Mouse (Mus musculus): ENCODE measurements around the gene Wnt7b. TPM values are rescaled to one million over a fixed set of nuclear protein-coding genes. Genes with fewer than 3 reads are reported as not detected.

Gene Wnt7b
- not detected in 2 replicates for polyA plus RNA-seq (2011; ENCODE audit: insufficient read depth, insufficient read length, low replicate concordance, missing spikeins)

GRCm38 (mm10) chr15:85582356-85582910, at the start of gene Wnt7b:
Wnt7b (minus strand) TSS chr15:85582473.
- TF ChIP-seq POLR2A (IDR thresholded peaks at IDR 0.05; ENCODE audit: borderline replicate concordance, control insufficient read depth, low read depth, low read length): no peak
- Histone ChIP-seq H3K4me3 (replicated peaks; ENCODE audit: control insufficient read depth, low read depth, low read length) (no peak within 1 kb of the TSS), H3K4me1 (ENCODE audit: control insufficient read depth, insufficient read depth, low read length) (no peaks in the 10 kb centered on the region), H3K27ac (ENCODE audit: control insufficient read depth, insufficient read depth, low read depth, low read length, poor library complexity) (no peak within 1 kb of the TSS; the same call in 1 of the 2 replicates)
- 10% methylated on average over 19 of the region's 19 CpGs for WGBS

DNA sequence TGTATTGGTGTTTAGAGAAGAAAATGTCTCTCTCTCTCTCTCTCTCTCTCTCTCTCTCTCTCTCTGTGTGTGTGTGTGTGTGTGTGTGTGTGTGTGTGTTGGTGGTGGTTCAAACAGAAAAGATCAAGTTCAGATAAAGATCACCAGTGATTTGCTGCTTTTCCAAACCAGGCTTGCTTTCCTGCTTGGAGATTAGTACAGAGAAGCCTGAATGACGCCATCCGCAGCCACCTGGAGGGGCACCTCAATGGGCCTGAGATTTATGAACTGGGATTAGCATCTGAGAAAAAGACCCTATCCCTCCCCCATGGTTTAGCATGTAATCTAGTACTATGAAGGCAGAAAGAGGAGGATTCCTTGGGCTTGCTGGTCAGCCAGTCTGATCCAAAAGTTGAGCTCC, 49.3 kb upstream of the Wnt7b start:
- Histone ChIP-seq H3K27ac (ENCODE audit: control insufficient read depth, insufficient read depth, low read depth, low read length, poor library complexity) (no peak overlapping the region), H3K4me3 (replicated peaks; ENCODE audit: control insufficient read depth, low read depth, low read length) (no peak overlapping the region), H3K4me1 (ENCODE audit: control insufficient read depth, insufficient read depth, low read length) (peaks cover 2% of the 10 kb centered on the region; the same call in 1 of the 2 replicates)
- no peak for TF ChIP-seq CTCF (IDR thresholded peaks at IDR 0.05; ENCODE audit: control insufficient read depth, insufficient read depth, low read length)
- no peak for TF ChIP-seq POLR2A (IDR thresholded peaks at IDR 0.05; ENCODE audit: borderline replicate concordance, control insufficient read depth, low read depth, low read length)
- WGBS: 78% methylated on average over 2 of the region's 2 CpGs

- TF ChIP-seq CTCF (IDR thresholded peaks at IDR 0.05; ENCODE audit: control insufficient read depth, insufficient read depth, low read length): no peak
- no peak for TF ChIP-seq POLR2A (IDR thresholded peaks at IDR 0.05; ENCODE audit: borderline replicate concordance, control insufficient read depth, low read depth, low read length)
- WGBS: 66% methylated on average over 7 of the region's 7 CpGs
- Histone ChIP-seq H3K4me1 (ENCODE audit: control insufficient read depth, insufficient read depth, low read length) (peaks cover 2% of the 10 kb centered on the region; the same call in 1 of the 2 replicates), H3K27ac (ENCODE audit: control insufficient read depth, insufficient read depth, low read depth, low read length, poor library complexity) (no peak overlapping the region), H3K4me3 (replicated peaks; ENCODE audit: control insufficient read depth, low read depth, low read length) (no peak overlapping the region)
Measured at GRCm38 (mm10) chr15:85629924-85630545, 47.8 kb upstream of the Wnt7b start.

GRCm38 (mm10) chr15:85625666-85626279, 43.5 kb upstream of the Wnt7b start:
- 0 out of 2 replicates have a peak, but pooled peaks cover 2% of the 10 kb centered on the region for H3K4me1 ChIP-seq (ENCODE audit: control insufficient read depth, insufficient read depth, low read length)
- 6% methylated on average over 68 of the region's 68 CpGs for WGBS
- TF ChIP-seq CTCF (IDR thresholded peaks at IDR 0.05; ENCODE audit: control insufficient read depth, insufficient read depth, low read length) (no peak), POLR2A (IDR thresholded peaks at IDR 0.05; ENCODE audit: borderline replicate concordance, control insufficient read depth, low read depth, low read length) (no peak)
- H3K27ac ChIP-seq (ENCODE audit: control insufficient read depth, insufficient read depth, low read depth, low read length, poor library complexity): no peak overlapping the region; the same call in 1 of the 2 replicates
- H3K4me3 ChIP-seq (replicated peaks; ENCODE audit: control insufficient read depth, low read depth, low read length): no peak overlapping the region

DNA sequence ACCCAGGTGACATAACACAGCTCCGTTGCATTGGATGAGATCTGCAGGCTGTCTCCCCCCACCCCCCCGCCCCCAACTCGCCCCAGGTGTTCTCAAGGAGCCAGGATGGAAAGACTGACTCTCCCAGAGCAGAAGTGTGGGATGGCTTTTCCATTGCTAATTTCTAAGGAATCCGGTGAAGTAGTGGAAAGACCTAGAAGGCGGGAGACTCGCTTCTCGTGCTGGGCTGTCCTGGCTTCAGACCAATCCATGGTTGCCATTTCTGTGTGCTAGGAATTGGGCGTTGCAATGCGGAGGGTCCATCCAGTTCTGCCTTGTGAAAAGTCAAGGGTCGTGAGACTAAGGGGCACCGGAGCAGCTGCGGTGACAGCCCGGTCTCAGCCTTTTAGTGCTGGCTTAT, 39.9 kb upstream of the Wnt7b start:
- WGBS: 78% methylated on average over 13 of the region's 13 CpGs
- H3K4me3 ChIP-seq (replicated peaks; ENCODE audit: control insufficient read depth, low read depth, low read length): no peak overlapping the region
- H3K4me1 ChIP-seq (ENCODE audit: control insufficient read depth, insufficient read depth, low read length): no peaks in the 10 kb centered on the region
- TF ChIP-seq POLR2A (IDR thresholded peaks at IDR 0.05; ENCODE audit: borderline replicate concordance, control insufficient read depth, low read depth, low read length): no peak
- TF ChIP-seq CTCF (IDR thresholded peaks at IDR 0.05; ENCODE audit: control insufficient read depth, insufficient read depth, low read length): no peak
- no peak overlapping the region for H3K27ac ChIP-seq (ENCODE audit: control insufficient read depth, insufficient read depth, low read depth, low read length, poor library complexity)

DNA sequence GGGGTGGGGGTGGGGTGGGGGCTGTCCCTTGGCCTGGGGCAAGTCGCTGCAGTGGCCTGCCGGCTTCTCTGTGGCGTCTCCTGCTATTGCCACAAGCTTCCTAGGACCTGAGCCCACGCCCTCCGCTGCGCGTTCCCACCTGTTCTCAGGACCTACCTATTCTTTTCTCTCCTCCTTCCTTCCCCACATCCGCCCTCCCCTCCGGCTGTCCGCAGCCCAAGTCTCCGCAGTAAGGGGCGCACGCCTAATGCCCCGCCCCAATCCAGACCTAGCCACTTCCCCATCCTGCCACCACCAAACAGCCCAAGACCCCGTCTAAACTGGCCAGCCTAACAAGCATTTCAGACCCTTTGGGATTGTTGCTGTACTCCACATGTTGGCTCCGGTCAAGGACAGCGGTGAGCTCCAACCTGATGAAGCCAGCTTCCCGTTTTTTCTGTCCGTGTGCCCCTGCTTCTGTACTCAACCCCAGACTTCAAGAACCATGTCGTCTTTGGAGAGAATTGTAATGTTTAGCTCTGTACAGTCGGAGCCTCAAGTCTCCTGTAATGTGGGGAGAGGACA, 33.3 kb upstream of the Wnt7b start:
- 5% methylated on average over 21 of the region's 21 CpGs for WGBS
- Histone ChIP-seq H3K27ac (ENCODE audit: control insufficient read depth, insufficient read depth, low read depth, low read length, poor library complexity) (no peak overlapping the region), H3K4me1 (ENCODE audit: control insufficient read depth, insufficient read depth, low read length) (no peaks in the 10 kb centered on the region; the same call in 1 of the 2 replicates), H3K4me3 (replicated peaks; ENCODE audit: control insufficient read depth, low read depth, low read length) (no peak overlapping the region)
- TF ChIP-seq CTCF (IDR thresholded peaks at IDR 0.05; ENCODE audit: control insufficient read depth, insufficient read depth, low read length) (no peak), POLR2A (IDR thresholded peaks at IDR 0.05; ENCODE audit: borderline replicate concordance, control insufficient read depth, low read depth, low read length) (no peak)

DNA sequence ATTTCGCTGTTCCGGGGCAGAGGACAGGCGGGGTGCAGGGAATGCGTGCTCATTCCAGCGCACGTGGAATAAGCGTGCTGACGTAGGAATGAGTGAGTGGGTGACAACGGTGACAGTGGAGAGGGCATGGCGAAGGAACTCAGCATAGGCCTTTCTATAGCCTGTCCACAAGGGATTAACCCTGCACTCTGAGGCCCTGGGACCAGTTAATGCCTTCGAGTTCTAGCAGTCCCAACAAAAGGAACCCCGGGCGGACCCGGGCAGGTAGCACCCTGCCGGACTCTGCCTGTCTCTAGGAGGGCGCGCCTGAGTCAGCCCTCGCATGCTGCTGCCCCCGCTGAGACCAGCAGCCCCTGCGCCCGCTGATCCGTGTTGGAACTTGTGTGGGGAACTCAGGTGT, 32.8 kb upstream of the Wnt7b start:
- Histone ChIP-seq H3K4me1 (ENCODE audit: control insufficient read depth, insufficient read depth, low read length) (no peaks in the 10 kb centered on the region; the same call in 1 of the 2 replicates), H3K27ac (ENCODE audit: control insufficient read depth, insufficient read depth, low read depth, low read length, poor library complexity) (no peak overlapping the region), H3K4me3 (replicated peaks; ENCODE audit: control insufficient read depth, low read depth, low read length) (no peak overlapping the region)
- 59% methylated on average over 22 of the region's 22 CpGs for WGBS
- TF ChIP-seq POLR2A (IDR thresholded peaks at IDR 0.05; ENCODE audit: borderline replicate concordance, control insufficient read depth, low read depth, low read length) (no peak), CTCF (IDR thresholded peaks at IDR 0.05; ENCODE audit: control insufficient read depth, insufficient read depth, low read length) (no peak)
